Mouse (Mus musculus) bone marrow, adult 2 months (tissue): ENCODE data around the gene Mex3b.

Source experiments
- CTCF ChIP-seq: fragments of 200-500 bp; IDR thresholded peaks from 2 replicates; pipeline ENCODE4 v1.5.1; 2011; ENCODE audit warnings: low read length, control low read depth; ENCODE audit not compliant: control insufficient read depth, insufficient read depth
- POLR2A ChIP-seq: fragments of 200-500 bp; IDR thresholded peaks from 2 replicates; pipeline ENCODE4 v1.6.1; 2011; ENCODE audit warnings: low read depth, mild to moderate bottlenecking, control low read depth, low read length, borderline replicate concordance; ENCODE audit not compliant: control insufficient read depth

- TF ChIP-seq CTCF = no peak
- TF ChIP-seq POLR2A = no peak
Measured at GRCm38 (mm10) chr7:82905527-82905926, 38.4 kb downstream of the Mex3b start.
